Mouse (Mus musculus) forebrain, embryonic 11.5 days (tissue): ENCODE results near the gene Msi2. TPM values are rescaled to one million over a fixed set of nuclear protein-coding genes. Genes with fewer than 3 reads are reported as not detected.

ENCODE experiments used
- ATAC-seq: fragments of 200-750 bp; cut with Nextera tagmentation; replicated peaks from 2 replicates; pipeline ENCODE4 v1.8.0; 2017; ENCODE audit warnings: moderate TSS enrichment; ENCODE audit not compliant: low FRiP score
- DNase-seq: peaks from one replicate; pipeline ENCODE4 v3.0.0-alpha.2; 2017; ENCODE audit warnings: low spot score
- H3K27ac ChIP-seq: fragments of 300-500 bp; sonication (generic); 2 replicates; pipeline ENCODE4 v1.5.1; 2014; ENCODE audit warnings: low read depth, low read length
- H3K27me3 ChIP-seq: fragments of 300-500 bp; sonication (generic); 2 replicates; pipeline ENCODE4 v1.6.1; 2014; ENCODE audit warnings: mild to moderate bottlenecking, low read length, mixed read lengths; ENCODE audit not compliant: control insufficient read depth, insufficient read depth
- H3K36me3 ChIP-seq: fragments of 300-500 bp; sonication (generic); 2 replicates; pipeline ENCODE4 v1.6.1; 2014; ENCODE audit warnings: mild to moderate bottlenecking, low read length, moderate library complexity, mixed read lengths; ENCODE audit not compliant: control insufficient read depth, insufficient read depth
- H3K4me1 ChIP-seq: fragments of 300-500 bp; sonication (generic); replicated peaks from 2 replicates; pipeline ENCODE4 v1.6.1; 2014; ENCODE audit warnings: low read length, mixed read lengths; ENCODE audit not compliant: control insufficient read depth, insufficient read depth
- H3K4me2 ChIP-seq: fragments of 300-500 bp; sonication (generic); 2 replicates; pipeline ENCODE4 v1.6.1; 2014; ENCODE audit warnings: low read depth, mild to moderate bottlenecking, low read length, moderate library complexity, mixed read lengths; ENCODE audit not compliant: severe bottlenecking
- H3K4me3 ChIP-seq: fragments of 300-500 bp; sonication (generic); 2 replicates; pipeline ENCODE4 v1.5.1; 2014; ENCODE audit warnings: low read depth, low read length
- H3K9ac ChIP-seq: fragments of 300-500 bp; sonication (generic); 2 replicates; pipeline ENCODE4 v1.6.1; 2014; ENCODE audit warnings: low read length
- H3K9me3 ChIP-seq: fragments of 300-500 bp; sonication (generic); 2 replicates; pipeline ENCODE4 v1.6.1; 2016; ENCODE audit warnings: low read length, mixed read lengths; ENCODE audit not compliant: control insufficient read depth
- WGBS: fragments of 180-500 bp; shearing (Covaris S2); extraction: QIAGEN DNeasy Blood & Tissue Kit; methylation state at CpG from one replicate; pipeline ENCODE4 v1.1.7; 2014; 5-methylcytosine and 5-hydroxymethylcytosine counted together
- polyA plus RNA-seq: library from polyadenylated mRNA; unstranded; fragments of >200 nt; fragmentation: Nextera tagmentation; extraction: Ambion mirVana; gene quantifications from 2 replicates; pipeline ENCODE4 v1.2.1, GENCODE M21; 2014

The Msi2 gene
- polyA plus RNA-seq, 1 experiment from 2014 or later, result 26.2 TPM

- H3K36me3 ChIP-seq, result no peaks in the 10 kb centered on the region
- ATAC-seq, result no peak
- H3K4me1 ChIP-seq, result peaks cover 30% of the 10 kb centered on the region
- H3K4me3 ChIP-seq, result no peak overlapping the region
- H3K9me3 ChIP-seq, result no peaks in the 10 kb centered on the region
- 0 out of 2 replicates have a peak overlapping the region, but pooled peaks have one; percentile 8 for H3K27ac ChIP-seq
- DNase-seq, result no peak
- H3K27me3 ChIP-seq, result no peaks in the 10 kb centered on the region
- no peak overlapping the region for H3K4me2 ChIP-seq
- H3K9ac ChIP-seq, result no peak overlapping the region
- 86% methylated on average over 6 of the region's 6 CpGs for WGBS
These were observed 254.4 kb downstream of the Msi2 start for GRCm38 (mm10) chr11:88463951-88464350.

- no peaks in the 10 kb centered on the region for H3K9me3 ChIP-seq
- ATAC-seq (peak; percentile 45; the same call in 1 of the 2 replicates), DNase-seq (no peak)
- H3K4me1 ChIP-seq, result peaks cover 30% of the 10 kb centered on the region
- 77% methylated on average over 8 of the region's 8 CpGs for WGBS
- H3K4me3 ChIP-seq, result no peak overlapping the region
- peak overlapping the region; percentile 5; the same call in 1 of the 2 replicates for H3K27ac ChIP-seq
- no peak overlapping the region for H3K9ac ChIP-seq
- H3K4me2 ChIP-seq, result no peak overlapping the region
- H3K27me3 ChIP-seq, result no peaks in the 10 kb centered on the region
- no peaks in the 10 kb centered on the region for H3K36me3 ChIP-seq
These were observed 255.5 kb downstream of the Msi2 start for GRCm38 (mm10) chr11:88462789-88463188.

GRCm38 (mm10) chr11:88461601-88462000 is 256.7 kb downstream of the Msi2 start:
- H3K27ac ChIP-seq, result 0 out of 2 replicates have a peak overlapping the region, but pooled peaks have one; percentile 25
- 92% methylated on average over 4 of the region's 4 CpGs for WGBS
- no peaks in the 10 kb centered on the region for H3K36me3 ChIP-seq

GRCm38 (mm10) chr11:88459946-88460736 is 258.2 kb downstream of the Msi2 start:
- WGBS, result 28% methylated on average over 19 of the region's 19 CpGs
- DNase-seq, result no peak

More at GRCm38 (mm10) chr11:88461601-88462000, 256.7 kb downstream of the Msi2 start:
- no peaks in the 10 kb centered on the region for H3K27me3 ChIP-seq
- peaks cover 30% of the 10 kb centered on the region for H3K4me1 ChIP-seq
- DNase-seq, result no peak
- H3K4me2 ChIP-seq, result no peak overlapping the region
- no peak overlapping the region for H3K4me3 ChIP-seq
- H3K9me3 ChIP-seq, result no peaks in the 10 kb centered on the region
- no peak for ATAC-seq
- no peak overlapping the region for H3K9ac ChIP-seq

GRCm38 (mm10) chr11:88457241-88457738 is 261.0 kb downstream of the Msi2 start:
- Histone ChIP-seq H3K4me2 (no peak overlapping the region), H3K27me3 (no peaks in the 10 kb centered on the region), H3K4me3 (no peak overlapping the region), H3K36me3 (no peaks in the 10 kb centered on the region), H3K27ac (no peak overlapping the region), H3K9me3 (no peaks in the 10 kb centered on the region), H3K9ac (no peak overlapping the region), H3K4me1 (peaks cover 42% of the 10 kb centered on the region)
- DNase-seq, result no peak
- 83% methylated on average over 10 of the region's 10 CpGs for WGBS
- ATAC-seq, result no peak

More at GRCm38 (mm10) chr11:88459946-88460736, 258.2 kb downstream of the Msi2 start:
- Histone ChIP-seq H3K4me3 (no peak overlapping the region), H3K27ac (peak overlapping the region; percentile 55), H3K36me3 (no peaks in the 10 kb centered on the region), H3K4me2 (0 out of 2 replicates have a peak overlapping the region, but pooled peaks have one; percentile 18), H3K27me3 (no peaks in the 10 kb centered on the region), H3K9me3 (no peaks in the 10 kb centered on the region), H3K4me1 (peaks cover 34% of the 10 kb centered on the region), H3K9ac (no peak overlapping the region)
- peak; percentile 28; the same call in 1 of the 2 replicates for ATAC-seq

GRCm38 (mm10) chr11:88454867-88455806 is 263.2 kb downstream of the Msi2 start:
- Histone ChIP-seq H3K27ac (peak overlapping the region; percentile 48), H3K4me1 (peaks cover 28% of the 10 kb centered on the region), H3K9me3 (no peaks in the 10 kb centered on the region), H3K4me3 (no peak overlapping the region), H3K4me2 (no peak overlapping the region; the same call in 1 of the 2 replicates), H3K9ac (no peak overlapping the region), H3K27me3 (no peaks in the 10 kb centered on the region), H3K36me3 (no peaks in the 10 kb centered on the region)
- DNase-seq, result no peak
- ATAC-seq, result peak; percentile 16; the same call in 1 of the 2 replicates
- WGBS, result 40% methylated on average over 19 of the region's 19 CpGs

- no peaks in the 10 kb centered on the region for H3K27me3 ChIP-seq
- no peak overlapping the region for H3K4me2 ChIP-seq
- H3K9ac ChIP-seq, result no peak overlapping the region
- DNase-seq (no peak), ATAC-seq (no peak)
- peaks cover 2% of the 10 kb centered on the region; the same call in 1 of the 2 replicates for H3K36me3 ChIP-seq
- H3K4me1 ChIP-seq, result peaks cover 19% of the 10 kb centered on the region
- no peak overlapping the region for H3K4me3 ChIP-seq
- WGBS, result 90% methylated on average over 6 of the region's 6 CpGs
- no peak overlapping the region for H3K27ac ChIP-seq
- H3K9me3 ChIP-seq, result no peaks in the 10 kb centered on the region
These were observed 269.1 kb downstream of the Msi2 start for GRCm38 (mm10) chr11:88449180-88449579.

GRCm38 (mm10) chr11:88448571-88448970 is 269.7 kb downstream of the Msi2 start:
- Histone ChIP-seq H3K27me3 (no peaks in the 10 kb centered on the region), H3K9me3 (no peaks in the 10 kb centered on the region), H3K36me3 (peaks cover 2% of the 10 kb centered on the region; the same call in 1 of the 2 replicates), H3K4me2 (no peak overlapping the region), H3K9ac (no peak overlapping the region), H3K27ac (no peak overlapping the region), H3K4me3 (no peak overlapping the region), H3K4me1 (peaks cover 21% of the 10 kb centered on the region)
- no peak for ATAC-seq
- DNase-seq, result no peak
- WGBS, result 73% methylated on average over 3 of the region's 3 CpGs
